Mouse (Mus musculus) inflammation-experienced regulatory T-cells (primary cell): ENCODE data around the gene Slc1a5. TPM values are rescaled to one million over a fixed set of nuclear protein-coding genes. Genes with fewer than 3 reads are reported as not detected.

Experiments used
- polyA plus RNA-seq, 2 experiments: library from polyadenylated mRNA; unstranded; fragments of 100-300 nt; shearing (Covaris generic); gene quantifications; one replicate each; pipeline ENCODE4 v1.2.1; 2017

Slc1a5 gene
- 100 to 1,000 TPM; 334 to 412 TPM for polyA plus RNA-seq

GRCm38 (mm10) chr7:16780825-16781554 lies at the start of gene Slc1a5:
Gene Slc1a5 (plus strand): TSS chr7:16781340.

GRCm38 (mm10) chr7:16738073-16738696 lies 43.0 kb upstream of the Slc1a5 start, which contains the start of gene Ap2s1:
Gene Ap2s1 (plus strand): TSS chr7:16738410.

GRCm38 (mm10) chr7:16815351-16815941 lies 34.3 kb downstream of the Slc1a5 start, which contains the start of gene Strn4:
Gene Strn4 (plus strand): TSS chr7:16815889.

GRCm38 (mm10) chr7:16816475-16817122 lies 35.5 kb downstream of the Slc1a5 start, which contains the start of gene Fkrp:
Gene Fkrp (minus strand): TSS chr7:16816732.

GRCm38 (mm10) chr7:16842645-16843063 lies 61.5 kb downstream of the Slc1a5 start, which contains the start of gene Prkd2:
Gene Prkd2 (plus strand): TSS chr7:16842902.

Other genes starting within 250 kb of the Slc1a5 start
- gene Arhgap35, start 166.3 kb upstream of the Slc1a5 start, polyA plus RNA-seq = 1 to 10 TPM; 4.6 to 5.1 TPM
- gene Ceacam15, start 105.6 kb upstream of the Slc1a5 start, polyA plus RNA-seq = 1 to 10 TPM in 1 of 2 experiments, under 1 TPM in 1; 0.60 to 1.8 TPM
- under 1 TPM in 1 of 2 experiments, not detected in 1; 0.22 TPM for gene Ceacam9, start 59.4 kb upstream of the Slc1a5 start, polyA plus RNA-seq
- gene Ap2s1, start 42.9 kb upstream of the Slc1a5 start, polyA plus RNA-seq = 100 to 1,000 TPM; 133 to 165 TPM
- 10 to 100 TPM; 68.2 to 82.5 TPM for gene Strn4, start 34.5 kb downstream of the Slc1a5 start, polyA plus RNA-seq
- gene Fkrp, start 35.4 kb downstream of the Slc1a5 start, polyA plus RNA-seq = 10 to 100 TPM; 24.3 to 28.0 TPM
- 100 to 1,000 TPM; 175 to 246 TPM for gene Prkd2, start 61.6 kb downstream of the Slc1a5 start, polyA plus RNA-seq
- under 1 TPM in 1 of 2 experiments, not detected in 1; 0.42 TPM for gene Dact3, start 94.0 kb downstream of the Slc1a5 start, polyA plus RNA-seq
- not detected for gene Gng8, start 110.4 kb downstream of the Slc1a5 start, polyA plus RNA-seq
- gene Ptgir, start 125.2 kb downstream of the Slc1a5 start, polyA plus RNA-seq = 10 to 100 TPM in 1 of 2 experiments, 1 to 10 TPM in 1; 7.2 to 27.8 TPM
- gene Calm3, start 142.8 kb downstream of the Slc1a5 start, polyA plus RNA-seq = 100 to 1,000 TPM; 107 to 138 TPM
- gene Pnmal2, start 163.3 kb downstream of the Slc1a5 start, polyA plus RNA-seq = 1 to 10 TPM in 1 of 2 experiments, under 1 TPM in 1; 0.06 to 1.4 TPM
- under 1 TPM in 1 of 2 experiments, not detected in 1; 0.36 TPM for gene Pnmal1, start 178.3 kb downstream of the Slc1a5 start, polyA plus RNA-seq
- 1 to 10 TPM; 2.3 to 2.7 TPM for gene Gm42372, start 201.7 kb downstream of the Slc1a5 start, polyA plus RNA-seq
- gene Ccdc8, start 211.4 kb downstream of the Slc1a5 start, polyA plus RNA-seq = under 1 TPM; 0.04 to 0.65 TPM
- 100 to 1,000 TPM; 111 to 125 TPM for gene Ppp5c, start 246.6 kb downstream of the Slc1a5 start, polyA plus RNA-seq